Mouse (Mus musculus): ENCODE results near the gene Naa38. TPM values are rescaled to one million over a fixed set of nuclear protein-coding genes. Genes with fewer than 3 reads are reported as not detected.

Gene Naa38
- polyA plus RNA-seq, 1 experiment = 325 TPM

GRCm38 (mm10) chr11:69420554-69421000 lies 25.3 kb downstream of the Naa38 start:
- H3K4me1 ChIP-seq (ENCODE audit: control insufficient read depth, insufficient read depth, low read length) = peaks cover 39% of the 10 kb centered on the region
- no peak overlapping the region; the same call in 1 of the 2 replicates for H3K27ac ChIP-seq (ENCODE audit: control insufficient read depth, insufficient read depth, low read depth, low read length)
- TF ChIP-seq CTCF (IDR thresholded peaks at IDR 0.05; ENCODE audit: control insufficient read depth, insufficient read depth, insufficient replicate concordance, low read depth, low read length) = no peak
- no peak for TF ChIP-seq POLR2A (IDR thresholded peaks at IDR 0.05; ENCODE audit: control insufficient read depth, low read depth, low read length)

GRCm38 (mm10) chr11:69421131-69421977 lies 26.1 kb downstream of the Naa38 start:
- Histone ChIP-seq H3K27ac (ENCODE audit: control insufficient read depth, insufficient read depth, low read depth, low read length) (no peak overlapping the region), H3K36me3 (ENCODE audit: control insufficient read depth, insufficient read depth, low read length) (no peaks in the 10 kb centered on the region), H3K4me3 (ENCODE audit: control insufficient read depth, low read depth, low read length) (peak overlapping the region; percentile 67), H3K4me1 (ENCODE audit: control insufficient read depth, insufficient read depth, low read length) (peaks cover 37% of the 10 kb centered on the region), H3K27me3 (ENCODE audit: control insufficient read depth, insufficient read depth, low read length) (no peaks in the 10 kb centered on the region)
- TF ChIP-seq CTCF (IDR thresholded peaks at IDR 0.05; ENCODE audit: control insufficient read depth, insufficient read depth, insufficient replicate concordance, low read depth, low read length) (no peak), POLR2A (IDR thresholded peaks at IDR 0.05; ENCODE audit: control insufficient read depth, low read depth, low read length) (no peak; the same call in 1 of the 2 replicates)

More at GRCm38 (mm10) chr11:69420554-69421000, 25.3 kb downstream of the Naa38 start:
- Histone ChIP-seq H3K27me3 (ENCODE audit: control insufficient read depth, insufficient read depth, low read length) (no peaks in the 10 kb centered on the region), H3K36me3 (ENCODE audit: control insufficient read depth, insufficient read depth, low read length) (no peaks in the 10 kb centered on the region), H3K4me3 (ENCODE audit: control insufficient read depth, low read depth, low read length) (peak overlapping the region; percentile 67)

- no peak overlapping the region for H3K4me3 ChIP-seq (ENCODE audit: control insufficient read depth, low read depth, low read length)
- no peak for TF ChIP-seq POLR2A (IDR thresholded peaks at IDR 0.05; ENCODE audit: control insufficient read depth, low read depth, low read length)
- TF ChIP-seq CTCF (IDR thresholded peaks at IDR 0.05; ENCODE audit: control insufficient read depth, insufficient read depth, insufficient replicate concordance, low read depth, low read length) = no peak
- no peaks in the 10 kb centered on the region for H3K27me3 ChIP-seq (ENCODE audit: control insufficient read depth, insufficient read depth, low read length)
- H3K4me1 ChIP-seq (ENCODE audit: control insufficient read depth, insufficient read depth, low read length) = peaks cover 26% of the 10 kb centered on the region
- no peak overlapping the region for H3K27ac ChIP-seq (ENCODE audit: control insufficient read depth, insufficient read depth, low read depth, low read length)
- no peaks in the 10 kb centered on the region for H3K36me3 ChIP-seq (ENCODE audit: control insufficient read depth, insufficient read depth, low read length)
These were observed 27.6 kb downstream of the Naa38 start for GRCm38 (mm10) chr11:69422842-69423241.

DNA sequence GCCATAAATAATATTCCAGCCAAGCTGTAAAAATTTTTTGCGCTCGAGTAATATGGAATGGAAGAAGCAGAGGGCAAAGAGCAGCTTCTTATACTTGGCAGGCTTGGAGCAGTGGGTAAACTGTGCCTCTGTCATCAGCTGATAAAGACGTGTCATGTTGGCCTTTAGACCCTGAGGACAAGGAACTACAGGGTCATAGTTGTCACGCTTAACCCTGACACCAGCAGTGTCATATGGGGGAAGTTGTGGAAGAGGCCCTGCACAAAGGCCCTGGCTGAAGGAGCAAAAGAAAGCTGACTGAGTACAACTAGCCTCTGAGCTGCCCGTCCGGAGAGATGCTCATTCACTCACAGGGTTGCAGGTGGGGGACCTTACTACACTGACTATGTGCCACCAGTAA lies 28.6 kb downstream of the Naa38 start:
- Histone ChIP-seq H3K4me1 (ENCODE audit: control insufficient read depth, insufficient read depth, low read length) (peaks cover 19% of the 10 kb centered on the region), H3K27ac (ENCODE audit: control insufficient read depth, insufficient read depth, low read depth, low read length) (no peak overlapping the region), H3K36me3 (ENCODE audit: control insufficient read depth, insufficient read depth, low read length) (no peaks in the 10 kb centered on the region), H3K4me3 (ENCODE audit: control insufficient read depth, low read depth, low read length) (no peak overlapping the region), H3K27me3 (ENCODE audit: control insufficient read depth, insufficient read depth, low read length) (no peaks in the 10 kb centered on the region)
- no peak for TF ChIP-seq CTCF (IDR thresholded peaks at IDR 0.05; ENCODE audit: control insufficient read depth, insufficient read depth, insufficient replicate concordance, low read depth, low read length)

DNA sequence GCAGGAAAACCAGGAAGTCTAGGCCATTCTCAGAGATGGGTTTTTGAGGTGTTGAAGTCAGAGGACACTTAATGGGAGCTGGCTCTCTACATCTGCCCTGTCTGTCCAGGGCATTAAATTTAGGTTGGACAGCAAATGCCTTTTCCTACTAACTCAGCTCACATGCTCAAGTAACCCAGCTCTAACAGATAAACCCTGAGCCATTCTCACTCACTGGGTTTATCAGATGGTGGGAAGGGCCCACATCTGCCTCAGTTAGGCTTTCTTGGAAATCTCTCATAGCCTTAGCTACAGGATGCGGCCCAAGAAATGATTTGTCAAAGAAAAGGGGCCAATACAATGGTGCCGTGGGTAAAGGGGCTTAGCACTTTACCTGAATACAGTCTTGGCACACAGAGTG lies 31.0 kb downstream of the Naa38 start:
- no peak for TF ChIP-seq POLR2A (IDR thresholded peaks at IDR 0.05; ENCODE audit: control insufficient read depth, low read depth, low read length)
- no peak for TF ChIP-seq CTCF (IDR thresholded peaks at IDR 0.05; ENCODE audit: control insufficient read depth, insufficient read depth, insufficient replicate concordance, low read depth, low read length)
- H3K4me3 ChIP-seq (ENCODE audit: control insufficient read depth, low read depth, low read length) = no peak overlapping the region
- H3K36me3 ChIP-seq (ENCODE audit: control insufficient read depth, insufficient read depth, low read length) = no peaks in the 10 kb centered on the region
- peaks cover 5% of the 10 kb centered on the region for H3K4me1 ChIP-seq (ENCODE audit: control insufficient read depth, insufficient read depth, low read length)
- H3K27me3 ChIP-seq (ENCODE audit: control insufficient read depth, insufficient read depth, low read length) = no peaks in the 10 kb centered on the region
- H3K27ac ChIP-seq (ENCODE audit: control insufficient read depth, insufficient read depth, low read depth, low read length) = no peak overlapping the region

- Histone ChIP-seq H3K27ac (ENCODE audit: control insufficient read depth, insufficient read depth, low read depth, low read length) (no peak overlapping the region), H3K36me3 (ENCODE audit: control insufficient read depth, insufficient read depth, low read length) (no peaks in the 10 kb centered on the region)
- no peak for TF ChIP-seq POLR2A (IDR thresholded peaks at IDR 0.05; ENCODE audit: control insufficient read depth, low read depth, low read length)
- TF ChIP-seq CTCF (IDR thresholded peaks at IDR 0.05; ENCODE audit: control insufficient read depth, insufficient read depth, insufficient replicate concordance, low read depth, low read length) = no peak
These were observed 33.5 kb downstream of the Naa38 start for GRCm38 (mm10) chr11:69428751-69429150.

DNA sequence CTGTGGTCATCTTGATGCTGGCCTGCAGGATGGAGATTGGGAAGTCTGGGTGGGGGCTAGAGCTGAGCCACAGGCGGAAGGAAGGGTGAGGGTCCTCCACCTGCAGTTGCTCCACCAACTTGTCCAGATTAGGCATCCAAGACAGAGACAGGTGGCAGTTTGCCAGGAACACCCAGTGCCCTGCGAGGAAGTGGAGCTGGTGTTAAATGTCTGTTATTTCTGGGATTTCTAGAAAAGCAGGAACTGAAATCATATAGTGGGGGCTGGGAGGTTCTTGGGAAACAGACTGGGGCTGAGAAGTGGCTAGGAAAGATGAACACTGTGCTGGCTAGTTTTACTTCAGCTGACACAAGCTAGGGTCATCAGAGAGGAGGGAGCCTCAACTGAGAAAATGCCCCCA lies 34.0 kb downstream of the Naa38 start:
- TF ChIP-seq POLR2A (IDR thresholded peaks at IDR 0.05; ENCODE audit: control insufficient read depth, low read depth, low read length) (no peak), CTCF (IDR thresholded peaks at IDR 0.05; ENCODE audit: control insufficient read depth, insufficient read depth, insufficient replicate concordance, low read depth, low read length) (no peak)
- H3K27ac ChIP-seq (ENCODE audit: control insufficient read depth, insufficient read depth, low read depth, low read length) = no peak overlapping the region; the same call in 1 of the 2 replicates
- H3K36me3 ChIP-seq (ENCODE audit: control insufficient read depth, insufficient read depth, low read length) = no peaks in the 10 kb centered on the region
- H3K4me3 ChIP-seq (ENCODE audit: control insufficient read depth, low read depth, low read length) = no peak overlapping the region
- no peaks in the 10 kb centered on the region for H3K27me3 ChIP-seq (ENCODE audit: control insufficient read depth, insufficient read depth, low read length)
- no peaks in the 10 kb centered on the region for H3K4me1 ChIP-seq (ENCODE audit: control insufficient read depth, insufficient read depth, low read length)

More at GRCm38 (mm10) chr11:69428751-69429150, 33.5 kb downstream of the Naa38 start:
- no peaks in the 10 kb centered on the region for H3K27me3 ChIP-seq (ENCODE audit: control insufficient read depth, insufficient read depth, low read length)
- no peaks in the 10 kb centered on the region for H3K4me1 ChIP-seq (ENCODE audit: control insufficient read depth, insufficient read depth, low read length)
- no peak overlapping the region for H3K4me3 ChIP-seq (ENCODE audit: control insufficient read depth, low read depth, low read length)

Data from testis, adult 2 months (tissue).